14 mouse cellular contexts compared by ENCODE assay signal in the genomic region with DNA sequence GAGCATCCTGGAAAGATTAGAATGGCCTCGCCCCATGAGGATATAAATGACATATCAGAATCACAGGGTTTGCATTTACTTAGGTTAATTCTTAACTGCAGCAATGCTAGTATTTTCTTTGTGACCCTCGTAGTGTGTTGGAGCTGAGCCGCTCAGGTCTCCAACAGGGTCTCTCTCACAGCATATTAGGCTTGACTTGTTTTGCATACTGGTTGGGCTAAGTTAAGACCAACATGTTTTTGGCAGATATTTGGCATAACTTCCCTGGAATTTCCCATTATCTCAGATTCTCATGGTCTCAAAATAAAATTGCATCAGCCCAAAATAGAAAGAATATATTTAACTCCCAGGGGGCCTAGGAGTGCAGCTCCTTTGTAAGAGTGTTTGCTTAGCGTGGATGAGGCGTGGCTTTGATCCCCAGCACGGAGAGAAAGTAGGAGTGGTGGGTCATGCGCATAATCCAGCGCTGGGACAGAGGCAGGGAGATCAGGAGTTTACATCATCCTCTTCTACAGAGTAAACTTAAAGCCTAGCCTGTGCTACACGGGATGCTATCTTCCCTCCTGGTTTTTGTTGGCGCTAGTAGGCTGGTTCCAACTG. TPM values are rescaled to one million over a fixed set of nuclear protein-coding genes. Genes with fewer than 3 reads are reported as not detected.
A peak's percentile ranks its signal among the peaks of the same experiment; 100 is the strongest.
DNase-seq lines count a peak whose midpoint lies in the region; ATAC-seq and TF ChIP-seq lines count a peak whose summit lies in the region.
"Had no signal": no experiment of that assay in that cellular context is flagged by ENCODE, and none has a peak within 500 bp of the region (broad histone marks: within the 10 kb centered on the region; RNA-seq: fewer than 3 reads in every experiment).

No protein-coding gene starts in this region.

- TF ChIP-seq CTCF in liver, adult 2 months (IDR thresholded peaks at IDR 0.05; ENCODE audit: low read depth, low read length), result no peak

- TF ChIP-seq POLR2A in liver, adult 2 months (IDR thresholded peaks at IDR 0.05; ENCODE audit: extremely low read depth, insufficient read depth, low read length), result no peak

- 0 out of 2 replicates have a peak, but pooled peaks cover 7% of the 10 kb centered on the region for H3K4me1 ChIP-seq in heart, embryonic 11.5 days (ENCODE audit: control insufficient read depth, insufficient read depth, low read length)
- H3K4me1 ChIP-seq in liver, adult 2 months (ENCODE audit: control insufficient read depth, insufficient read depth, low read length), result 0 out of 2 replicates have a peak, but pooled peaks cover 2% of the 10 kb centered on the region
- H3K4me1 ChIP-seq: limb, embryonic 13.5 days had no signal

- H3K27me3 ChIP-seq in heart, embryonic 11.5 days (ENCODE audit: control insufficient read depth, insufficient read depth, low read length), result no peaks in the 10 kb centered on the region
- no peaks in the 10 kb centered on the region for H3K27me3 ChIP-seq in liver, adult 2 months (ENCODE audit: control insufficient read depth, insufficient read depth, low read length)

- H3K4me3 ChIP-seq in heart, embryonic 11.5 days (ENCODE audit: low read depth, low read length), result no peak overlapping the region
- no peak overlapping the region for H3K4me3 ChIP-seq in liver, adult 2 months (ENCODE audit: insufficient read depth, low read depth, low read length)
- H3K4me3 ChIP-seq: limb, embryonic 13.5 days had no signal

- ATAC-seq in heart, embryonic 11.5 days (replicated peaks; ENCODE audit: insufficient number of reproducible peaks, low FRiP score, low TSS enrichment), result no peak
- ATAC-seq: activated CD4-positive, CD25-positive, alpha-beta regulatory T cell, adult 4 months had no signal

- H3K36me3 ChIP-seq in heart, embryonic 11.5 days (ENCODE audit: control insufficient read depth, insufficient read depth, low read length), result no peaks in the 10 kb centered on the region
- H3K36me3 ChIP-seq in liver, adult 2 months (ENCODE audit: control insufficient read depth, insufficient read depth, low read length), result no peaks in the 10 kb centered on the region
- H3K36me3 ChIP-seq: limb, embryonic 13.5 days had no signal

- H3K9me3 ChIP-seq in heart, embryonic 11.5 days (replicated peaks; ENCODE audit: control insufficient read depth, low read length), result no peaks in the 10 kb centered on the region
- H3K9me3 ChIP-seq: limb, embryonic 13.5 days had no signal

- no peaks in the 10 kb centered on the region for H3K79me2 ChIP-seq in liver, adult 2 months (ENCODE audit: control insufficient read depth, insufficient read depth, low read length)

- H3K4me2 ChIP-seq in heart, embryonic 11.5 days, result no peak overlapping the region
- H3K4me2 ChIP-seq: limb, embryonic 13.5 days had no signal

- 55% methylated on average over 10 of the region's 10 CpGs for WGBS in heart, embryonic 11.5 days (ENCODE audit: insufficient replicate concordance)
- WGBS in liver, adult 2 months, result 49% methylated on average over 10 of the region's 10 CpGs

- peak; percentile 93 for DNase-seq in heart, adult 11 months
- no peak for DNase-seq in liver, adult 2 months (ENCODE audit: extremely low read depth, low read depth, low spot score)
- DNase-seq in liver (no peak), ZHBTc4 (ENCODE audit: low read depth, low spot score) (peak; percentile 41)
- DNase-seq in heart, postnatal 4 days, result peak; percentile 34
- no peak for DNase-seq in retina, embryonic 14.5 days (ENCODE audit: low spot score)
- DNase-seq in left cerebral cortex, adult 8-10 months (ENCODE audit: low spot score in 2 of 2), result no peak
- DNase-seq: B cell, adult 2 months; cerebellum, adult 18-20 months; embryo, embryonic 11 days; thymus, postnatal 4 days had no signal

- H3K27ac ChIP-seq in heart, embryonic 11.5 days (ENCODE audit: low read depth, low read length), result no peak overlapping the region
- peak overlapping the region; percentile 21; the same call in 1 of the 2 replicates for H3K27ac ChIP-seq in liver, adult 2 months (replicated peaks; ENCODE audit: insufficient read depth, low read depth, low read length)
- H3K27ac ChIP-seq: limb, embryonic 13.5 days had no signal

- no peak overlapping the region for H3K9ac ChIP-seq in heart, embryonic 11.5 days (ENCODE audit: low read depth, low read length)
- H3K9ac ChIP-seq in liver, adult 2 months (ENCODE audit: low read depth, low read length), result no peak overlapping the region
- H3K9ac ChIP-seq: limb, embryonic 13.5 days had no signal

RNA-seq across cellular contexts. Expression of a gene that starts 20.0 kb away (rescaled TPM):
- polyA plus RNA-seq in heart, embryonic 11.5 days (2014; fragmentation: Nextera tagmentation; extraction: Ambion mirVana), result 1,114 and 1,293 TPM in 2 replicates
- 241 and 280 TPM in 2 replicates for total RNA-seq in liver, adult 2 months (2014; rRNA removed)
- 140 and 162 TPM in 2 replicates for polyA plus RNA-seq in liver, adult 2 months (2012; rRNA removed)
- 100 to 1,000 TPM; 898 to 905 TPM for total RNA-seq in heart, postnatal 4 days (2021)
- 100 to 1,000 TPM; 632 to 772 (median 717) TPM for total RNA-seq in left cerebral cortex, adult 8-10 months (2022)

RNA-seq across cellular contexts. Expression of a gene that starts 21.1 kb away (rescaled TPM):
- 22.7 and 24.1 TPM in 2 replicates for polyA plus RNA-seq in heart, embryonic 11.5 days (2014; fragmentation: Nextera tagmentation; extraction: Ambion mirVana)
- total RNA-seq in liver, adult 2 months (2014; rRNA removed), result 9.3 and 9.5 TPM in 2 replicates
- 5.1 and 5.4 TPM in 2 replicates for polyA plus RNA-seq in liver, adult 2 months (2012; rRNA removed)
- 10 to 100 TPM; 12.0 to 14.1 TPM for total RNA-seq in heart, postnatal 4 days (2021)
- total RNA-seq in left cerebral cortex, adult 8-10 months (2022), result 10 to 100 TPM; 13.0 to 18.3 (median 14.4) TPM

RNA-seq across cellular contexts. Expression of a gene that starts 38.1 kb away (rescaled TPM):
- polyA plus RNA-seq in heart, embryonic 11.5 days (2014; fragmentation: Nextera tagmentation; extraction: Ambion mirVana), result 31.4 and 34.5 TPM in 2 replicates
- 26.8 and 27.3 TPM in 2 replicates for total RNA-seq in liver, adult 2 months (2014; rRNA removed)
- polyA plus RNA-seq in liver, adult 2 months (2012; rRNA removed), result 19.0 and 19.3 TPM in 2 replicates
- 10 to 100 TPM; 18.6 to 18.7 TPM for total RNA-seq in heart, postnatal 4 days (2021)
- total RNA-seq in left cerebral cortex, adult 8-10 months (2022), result 1 to 10 TPM; 7.4 to 9.1 (median 8.1) TPM

Comparison
In these comparisons a context has a peak if more than half of its experiments do, and no peak if none do; other contexts are left out.
1. DNase-seq: peak in heart, adult 11 months (single experiment), ZHBTc4 (single experiment) and heart, postnatal 4 days (single experiment); none in liver, adult 2 months (single experiment), liver (single experiment), retina, embryonic 14.5 days (single experiment) and left cerebral cortex, adult 8-10 months (0 of 2).